Mouse (Mus musculus) liver, embryonic 12.5 days (tissue): ENCODE data around the gene Smurf1. TPM values are rescaled to one million over a fixed set of nuclear protein-coding genes. Genes with fewer than 3 reads are reported as not detected.

ENCODE experiments used
- ATAC-seq: fragments of 200-750 bp; cut with Nextera tagmentation; 2 replicates; pipeline ENCODE4 v1.8.0; 2017; ENCODE audit warnings: moderate number of reproducible peaks, mild to moderate bottlenecking, moderate library complexity
- H3K27ac ChIP-seq: fragments of 300-500 bp; sonication (generic); 2 replicates; pipeline ENCODE4 v1.5.1; 2016; ENCODE audit warnings: mild to moderate bottlenecking
- H3K27me3 ChIP-seq: fragments of 300-500 bp; sonication (generic); replicated peaks from 2 replicates; pipeline ENCODE4 v1.6.1; 2016; ENCODE audit warnings: mild to moderate bottlenecking, moderate library complexity
- H3K36me3 ChIP-seq: fragments of 300-500 bp; sonication (generic); 2 replicates; pipeline ENCODE4 v1.6.1; 2016; ENCODE audit warnings: mild to moderate bottlenecking, moderate library complexity
- H3K4me1 ChIP-seq: fragments of 300-500 bp; sonication (generic); 2 replicates; pipeline ENCODE4 v1.6.1; 2016
- H3K4me2 ChIP-seq: fragments of 300-500 bp; sonication (generic); 2 replicates; pipeline ENCODE4 v1.6.1; 2016; ENCODE audit warnings: mild to moderate bottlenecking, moderate library complexity
- H3K4me3 ChIP-seq: fragments of 300-500 bp; sonication (generic); 2 replicates; pipeline ENCODE4 v1.5.1; 2016; ENCODE audit warnings: mild to moderate bottlenecking, moderate library complexity
- H3K9ac ChIP-seq: fragments of 300-500 bp; sonication (generic); 2 replicates; pipeline ENCODE4 v1.6.1; 2016; ENCODE audit warnings: mild to moderate bottlenecking, moderate library complexity
- H3K9me3 ChIP-seq: fragments of 300-500 bp; sonication (generic); replicated peaks from 2 replicates; pipeline ENCODE4 v1.6.1; 2016; ENCODE audit warnings: mild to moderate bottlenecking, moderate library complexity
- WGBS: fragments of 180-500 bp; shearing (Covaris S2); methylation state at CpG from one replicate; pipeline ENCODE4 v1.1.7; 2016; ENCODE audit not compliant: insufficient replicate concordance; 5-methylcytosine and 5-hydroxymethylcytosine counted together
- polyA plus RNA-seq: library from polyadenylated mRNA; unstranded; fragments of >200 nt; fragmentation: Nextera tagmentation; extraction: Ambion mirVana; gene quantifications from 2 replicates; pipeline ENCODE4 v1.2.1, GENCODE M21; 2016

Smurf1 gene
- polyA plus RNA-seq, 1 experiment from 2014 or later = 4.2 TPM

- H3K4me2 ChIP-seq = no peak overlapping the region
- H3K9me3 ChIP-seq = no peaks in the 10 kb centered on the region
- no peaks in the 10 kb centered on the region for H3K36me3 ChIP-seq
- no peaks in the 10 kb centered on the region for H3K27me3 ChIP-seq
- H3K9ac ChIP-seq = no peak overlapping the region
- 61% methylated on average over 5 of the region's 5 CpGs for WGBS
- H3K4me1 ChIP-seq = peaks cover 24% of the 10 kb centered on the region
- H3K4me3 ChIP-seq = no peak overlapping the region
- H3K27ac ChIP-seq = no peak overlapping the region
- no peak for ATAC-seq
These were observed 33.8 kb downstream of the Smurf1 start for GRCm38 (mm10) chr5:144931841-144932240.

- no peak overlapping the region for H3K4me3 ChIP-seq
These were observed 36.6 kb downstream of the Smurf1 start for GRCm38 (mm10) chr5:144928856-144929713.

GRCm38 (mm10) chr5:144926275-144926674 lies 39.4 kb downstream of the Smurf1 start:
- Histone ChIP-seq H3K9ac (no peak overlapping the region), H3K27me3 (no peaks in the 10 kb centered on the region), H3K27ac (no peak overlapping the region), H3K4me1 (0 out of 2 replicates have a peak, but pooled peaks cover 4% of the 10 kb centered on the region), H3K36me3 (no peaks in the 10 kb centered on the region), H3K9me3 (no peaks in the 10 kb centered on the region), H3K4me2 (no peak overlapping the region), H3K4me3 (no peak overlapping the region)
- no peak for ATAC-seq
- 60% methylated on average over 2 of the region's 2 CpGs for WGBS

More at GRCm38 (mm10) chr5:144928856-144929713, 36.6 kb downstream of the Smurf1 start:
- 56% methylated on average over 11 of the region's 11 CpGs for WGBS
- Histone ChIP-seq H3K4me1 (peaks cover 14% of the 10 kb centered on the region), H3K27me3 (no peaks in the 10 kb centered on the region), H3K27ac (no peak overlapping the region), H3K9ac (no peak overlapping the region), H3K9me3 (no peaks in the 10 kb centered on the region), H3K36me3 (no peaks in the 10 kb centered on the region), H3K4me2 (no peak overlapping the region)
- no peak for ATAC-seq

- Histone ChIP-seq H3K27ac (no peak overlapping the region), H3K4me3 (no peak overlapping the region), H3K27me3 (no peaks in the 10 kb centered on the region), H3K4me1 (peaks cover 2% of the 10 kb centered on the region; the same call in 1 of the 2 replicates), H3K4me2 (no peak overlapping the region), H3K9me3 (no peaks in the 10 kb centered on the region), H3K9ac (no peak overlapping the region), H3K36me3 (no peaks in the 10 kb centered on the region)
- WGBS = 51% methylated on average over 6 of the region's 6 CpGs
- ATAC-seq = no peak
These were observed 42.3 kb downstream of the Smurf1 start for GRCm38 (mm10) chr5:144923351-144923750.

- Histone ChIP-seq H3K27ac (no peak overlapping the region), H3K4me2 (no peak overlapping the region), H3K27me3 (no peaks in the 10 kb centered on the region), H3K36me3 (no peaks in the 10 kb centered on the region), H3K4me3 (no peak overlapping the region), H3K4me1 (peaks cover 4% of the 10 kb centered on the region; the same call in 1 of the 2 replicates), H3K9ac (no peak overlapping the region), H3K9me3 (no peaks in the 10 kb centered on the region)
- WGBS = 70% methylated on average over 8 of the region's 8 CpGs
- no peak for ATAC-seq
These were observed 45.9 kb downstream of the Smurf1 start for GRCm38 (mm10) chr5:144919790-144920189.

- H3K4me1 ChIP-seq = peaks cover 4% of the 10 kb centered on the region; the same call in 1 of the 2 replicates
- 68% methylated on average over 9 of the region's 9 CpGs for WGBS
- no peak overlapping the region for H3K4me2 ChIP-seq
- H3K9ac ChIP-seq = no peak overlapping the region
- no peak overlapping the region for H3K4me3 ChIP-seq
- ATAC-seq = no peak
- H3K9me3 ChIP-seq = no peaks in the 10 kb centered on the region
- no peaks in the 10 kb centered on the region for H3K36me3 ChIP-seq
- no peaks in the 10 kb centered on the region for H3K27me3 ChIP-seq
- no peak overlapping the region for H3K27ac ChIP-seq
These were observed 46.5 kb downstream of the Smurf1 start for GRCm38 (mm10) chr5:144919194-144919593.

GRCm38 (mm10) chr5:144918204-144918603 lies 47.4 kb downstream of the Smurf1 start:
- H3K27me3 ChIP-seq = no peaks in the 10 kb centered on the region
- 71% methylated on average over 8 of the region's 8 CpGs for WGBS

GRCm38 (mm10) chr5:144917172-144917571 lies 48.5 kb downstream of the Smurf1 start:
- no peak overlapping the region for H3K27ac ChIP-seq
- H3K9ac ChIP-seq = no peak overlapping the region
- peaks cover 6% of the 10 kb centered on the region for H3K4me1 ChIP-seq
- H3K27me3 ChIP-seq = no peaks in the 10 kb centered on the region
- WGBS = 81% methylated on average over 6 of the region's 6 CpGs
- H3K4me3 ChIP-seq = no peak overlapping the region
- H3K4me2 ChIP-seq = no peak overlapping the region
- H3K36me3 ChIP-seq = no peaks in the 10 kb centered on the region
- no peaks in the 10 kb centered on the region for H3K9me3 ChIP-seq
- no peak for ATAC-seq

More at GRCm38 (mm10) chr5:144918204-144918603, 47.4 kb downstream of the Smurf1 start:
- Histone ChIP-seq H3K4me2 (no peak overlapping the region), H3K27ac (no peak overlapping the region), H3K4me1 (peaks cover 6% of the 10 kb centered on the region), H3K36me3 (no peaks in the 10 kb centered on the region), H3K4me3 (no peak overlapping the region), H3K9me3 (no peaks in the 10 kb centered on the region), H3K9ac (no peak overlapping the region)
- no peak for ATAC-seq

- Histone ChIP-seq H3K4me1 (peaks cover 6% of the 10 kb centered on the region), H3K36me3 (no peaks in the 10 kb centered on the region), H3K27ac (no peak overlapping the region), H3K9ac (no peak overlapping the region), H3K4me2 (no peak overlapping the region), H3K4me3 (no peak overlapping the region), H3K27me3 (no peaks in the 10 kb centered on the region), H3K9me3 (no peaks in the 10 kb centered on the region)
- ATAC-seq = no peak
- WGBS = 61% methylated on average over 5 of the region's 5 CpGs
These were observed 49.8 kb downstream of the Smurf1 start for GRCm38 (mm10) chr5:144915828-144916227.

GRCm38 (mm10) chr5:144914433-144914906 lies 51.2 kb downstream of the Smurf1 start:
- no peak for ATAC-seq

GRCm38 (mm10) chr5:144913923-144914322 lies 51.7 kb downstream of the Smurf1 start:
- Histone ChIP-seq H3K4me2 (no peak overlapping the region), H3K9ac (no peak overlapping the region), H3K27ac (no peak overlapping the region), H3K4me1 (peaks cover 6% of the 10 kb centered on the region), H3K4me3 (no peak overlapping the region), H3K36me3 (no peaks in the 10 kb centered on the region), H3K9me3 (no peaks in the 10 kb centered on the region), H3K27me3 (no peaks in the 10 kb centered on the region)
- ATAC-seq = no peak
- 83% methylated on average over 16 of the region's 16 CpGs for WGBS

More at GRCm38 (mm10) chr5:144914433-144914906, 51.2 kb downstream of the Smurf1 start:
- no peaks in the 10 kb centered on the region for H3K27me3 ChIP-seq
- no peak overlapping the region for H3K4me3 ChIP-seq
- H3K27ac ChIP-seq = no peak overlapping the region
- H3K36me3 ChIP-seq = no peaks in the 10 kb centered on the region
- H3K4me2 ChIP-seq = no peak overlapping the region
- WGBS = 58% methylated on average over 7 of the region's 7 CpGs
- H3K4me1 ChIP-seq = peaks cover 6% of the 10 kb centered on the region
- H3K9me3 ChIP-seq = no peaks in the 10 kb centered on the region
- no peak overlapping the region for H3K9ac ChIP-seq

GRCm38 (mm10) chr5:144913361-144913760 lies 52.3 kb downstream of the Smurf1 start:
- no peak overlapping the region for H3K27ac ChIP-seq
- H3K9ac ChIP-seq = no peak overlapping the region
- H3K4me1 ChIP-seq = peaks cover 6% of the 10 kb centered on the region
- no peaks in the 10 kb centered on the region for H3K27me3 ChIP-seq
- H3K9me3 ChIP-seq = no peaks in the 10 kb centered on the region
- H3K4me3 ChIP-seq = no peak overlapping the region
- H3K4me2 ChIP-seq = no peak overlapping the region
- no peak for ATAC-seq
- no peaks in the 10 kb centered on the region for H3K36me3 ChIP-seq
- WGBS = 50% methylated on average over 5 of the region's 5 CpGs
